Comparison of ENCODE assay signal across 27 mouse cellular contexts in the genomic region with DNA sequence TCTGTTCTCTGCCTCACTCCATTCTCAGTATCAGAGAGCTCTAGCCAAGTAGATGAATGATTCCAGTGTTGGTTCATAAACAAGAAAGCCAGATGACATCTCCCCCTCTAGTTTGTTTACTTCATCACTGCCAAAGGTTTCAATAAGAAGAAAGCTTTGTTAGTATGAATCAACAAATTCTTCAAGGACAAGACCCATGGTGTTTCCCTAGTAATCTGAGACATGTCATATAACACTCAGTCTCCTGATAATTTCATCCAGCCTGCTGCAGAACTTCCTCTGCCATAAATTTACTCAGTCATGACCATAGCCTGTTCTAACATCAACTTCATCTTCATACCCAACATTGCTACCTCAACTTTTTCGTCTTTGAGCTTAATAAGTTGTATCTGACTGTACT.
"Had no signal": no experiment of that assay in that cellular context is flagged by ENCODE, and none has a peak within 500 bp of the region (broad histone marks: within the 10 kb centered on the region; RNA-seq: fewer than 3 reads in every experiment).

No protein-coding gene starts in this region.

- H3K4me1 ChIP-seq: embryonic facial prominence, embryonic 10.5 days; embryonic facial prominence, embryonic 12.5 days; embryonic facial prominence, embryonic 13.5 days; embryonic facial prominence, embryonic 15.5 days; forebrain, embryonic 10.5 days; forebrain, embryonic 12.5 days; forebrain, embryonic 13.5 days; forebrain, embryonic 15.5 days had no signal

- H3K36me3 ChIP-seq: embryonic facial prominence, embryonic 10.5 days; embryonic facial prominence, embryonic 12.5 days; embryonic facial prominence, embryonic 13.5 days; embryonic facial prominence, embryonic 15.5 days; forebrain, embryonic 10.5 days; forebrain, embryonic 12.5 days; forebrain, embryonic 15.5 days had no signal

- ATAC-seq: forebrain, embryonic 13.5 days; forebrain, embryonic 14.5 days; forebrain, embryonic 15.5 days; forebrain, embryonic 16.5 days; forebrain, postnatal 0 days had no signal

- H3K9ac ChIP-seq: embryonic facial prominence, embryonic 12.5 days; embryonic facial prominence, embryonic 13.5 days; embryonic facial prominence, embryonic 15.5 days; forebrain, embryonic 12.5 days; forebrain, embryonic 13.5 days; forebrain, embryonic 15.5 days; forebrain, postnatal 0 days had no signal

- H3K9me3 ChIP-seq: embryonic facial prominence, embryonic 10.5 days; embryonic facial prominence, embryonic 12.5 days; embryonic facial prominence, embryonic 13.5 days; embryonic facial prominence, embryonic 15.5 days; forebrain, embryonic 10.5 days; forebrain, embryonic 12.5 days; forebrain, embryonic 13.5 days; forebrain, embryonic 15.5 days had no signal

- H3K4me2 ChIP-seq: embryonic facial prominence, embryonic 12.5 days; embryonic facial prominence, embryonic 13.5 days; embryonic facial prominence, embryonic 15.5 days; forebrain, embryonic 12.5 days; forebrain, embryonic 13.5 days; forebrain, embryonic 15.5 days had no signal

- H3K4me3 ChIP-seq: embryonic facial prominence, embryonic 10.5 days; embryonic facial prominence, embryonic 12.5 days; embryonic facial prominence, embryonic 13.5 days; embryonic facial prominence, embryonic 15.5 days; erythroblast, embryonic 14.5 days; forebrain, embryonic 10.5 days; forebrain, embryonic 12.5 days; forebrain, embryonic 13.5 days; forebrain, embryonic 15.5 days; gastrocnemius, adult 2 months had no signal

- DNase-seq: cerebellum, adult 2 months; cerebellum, adult 8-10 months; cerebellum, adult 9-10 months; cerebellum, adult 9-11 months; cerebellum, postnatal 10 days; cerebellum, postnatal 14 days; cerebellum, postnatal 25 days; embryo, embryonic 11 days; forebrain, postnatal 0 days; gastrocnemius, adult 2 months; gastrocnemius, postnatal 10 days; gastrocnemius, postnatal 14 days; gastrocnemius, postnatal 25 days; gastrocnemius, postnatal 36 days; heart, adult 11 months; heart, adult 18-20 months had no signal

- H3K27me3 ChIP-seq: embryonic facial prominence, embryonic 12.5 days; embryonic facial prominence, embryonic 13.5 days; embryonic facial prominence, embryonic 15.5 days; forebrain, embryonic 12.5 days; forebrain, embryonic 13.5 days; forebrain, embryonic 15.5 days had no signal

- H3K27ac ChIP-seq: embryonic facial prominence, embryonic 10.5 days; embryonic facial prominence, embryonic 12.5 days; embryonic facial prominence, embryonic 13.5 days; embryonic facial prominence, embryonic 15.5 days; forebrain, embryonic 10.5 days; forebrain, embryonic 12.5 days; forebrain, embryonic 13.5 days; forebrain, embryonic 15.5 days; gastrocnemius, adult 2 months had no signal
